Mouse (Mus musculus) embryo, embryonic 10 days (tissue): ENCODE measurements around the gene Hpse2.

Source experiments
- DNase-seq: peaks from one replicate; pipeline ENCODE4 v3.0.0-alpha.2; 2015; ENCODE audit warnings: low spot score

Hpse2 gene

DNA sequence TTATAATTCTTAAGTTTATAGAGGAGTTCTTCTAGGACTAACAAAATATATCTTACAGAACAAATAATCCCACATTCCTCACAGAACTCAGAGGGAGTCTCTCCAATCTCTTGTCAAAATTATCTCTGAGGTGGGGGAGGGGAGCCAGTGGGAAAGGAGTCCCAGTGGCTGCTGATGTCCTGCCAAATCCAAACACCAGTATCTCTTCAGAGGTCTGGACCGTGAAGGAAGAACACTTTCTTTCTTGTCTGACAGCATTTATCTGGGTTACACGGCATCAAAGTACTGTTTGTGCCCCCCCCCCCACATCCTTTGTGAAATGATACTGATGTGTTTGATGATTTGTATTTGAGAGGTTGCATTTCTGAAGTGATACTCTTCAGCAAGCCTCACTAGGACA, 213.3 kb downstream of the Hpse2 start:
- DNase-seq = no peak

DNA sequence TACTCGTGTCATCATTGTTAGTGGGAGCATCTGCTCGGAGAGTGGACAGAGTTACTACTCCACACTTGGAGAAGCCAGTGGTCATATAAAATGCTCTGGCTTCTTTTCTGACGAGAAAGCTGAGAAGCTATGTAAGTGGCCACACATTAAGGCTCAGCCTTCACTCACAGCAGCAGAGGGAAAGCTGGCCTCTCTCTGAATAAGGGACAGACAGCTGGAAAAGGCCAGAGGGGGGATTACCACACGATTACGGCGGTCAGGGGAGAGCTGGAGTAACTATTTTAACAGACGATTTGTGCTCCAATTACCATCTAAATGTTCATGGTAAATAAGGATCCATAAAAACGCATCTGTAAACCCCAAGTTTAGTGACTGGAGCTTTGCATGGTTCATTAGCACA, 232.1 kb downstream of the Hpse2 start:
- peak; percentile 6 for DNase-seq

GRCm38 (mm10) chr19:43155582-43155981, 232.6 kb downstream of the Hpse2 start:
- DNase-seq = no peak

- no peak for DNase-seq
Observed at GRCm38 (mm10) chr19:43147901-43148300, 240.3 kb downstream of the Hpse2 start.

DNA sequence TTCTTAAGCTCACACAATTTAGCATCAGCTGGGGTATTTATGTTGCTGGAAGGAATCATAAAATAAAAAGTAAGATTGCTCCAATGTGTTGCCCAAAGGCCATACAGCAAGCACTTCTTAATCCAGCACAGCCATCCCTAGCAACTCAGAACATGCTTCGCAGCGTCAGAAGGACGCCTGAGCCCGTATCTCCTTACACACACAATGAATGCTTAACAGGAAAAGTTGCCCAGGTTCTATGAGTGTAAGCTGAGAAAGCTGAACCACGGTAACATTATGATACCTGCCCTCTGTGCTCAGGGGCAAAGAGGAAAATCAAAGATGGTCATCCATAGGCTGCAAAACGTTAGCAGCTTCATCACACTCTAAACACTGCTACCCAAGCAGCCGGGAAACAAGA, 241.3 kb downstream of the Hpse2 start:
- DNase-seq = no peak

GRCm38 (mm10) chr19:43141646-43142045, 246.5 kb downstream of the Hpse2 start:
- no peak for DNase-seq

DNA sequence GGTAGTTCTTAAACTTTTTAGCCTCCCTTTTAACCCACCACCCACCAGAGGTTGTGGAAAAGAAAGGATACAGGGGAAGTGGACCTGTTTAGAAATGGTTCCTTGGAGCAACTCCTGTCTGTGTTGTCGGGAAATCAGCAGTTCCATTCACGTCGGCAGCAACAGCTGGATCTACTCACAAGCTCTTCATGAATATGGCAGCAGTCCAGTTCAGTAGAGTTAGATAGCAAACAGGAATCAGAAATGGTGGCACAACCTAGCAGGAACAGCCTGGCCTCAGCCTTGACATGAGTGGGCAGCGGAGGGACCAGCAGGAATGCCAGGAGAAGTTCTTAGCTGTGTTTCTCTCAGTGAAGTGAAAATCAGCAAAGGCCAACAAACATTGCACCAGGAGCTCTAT, 278.4 kb downstream of the Hpse2 start:
- no peak for DNase-seq

DNA sequence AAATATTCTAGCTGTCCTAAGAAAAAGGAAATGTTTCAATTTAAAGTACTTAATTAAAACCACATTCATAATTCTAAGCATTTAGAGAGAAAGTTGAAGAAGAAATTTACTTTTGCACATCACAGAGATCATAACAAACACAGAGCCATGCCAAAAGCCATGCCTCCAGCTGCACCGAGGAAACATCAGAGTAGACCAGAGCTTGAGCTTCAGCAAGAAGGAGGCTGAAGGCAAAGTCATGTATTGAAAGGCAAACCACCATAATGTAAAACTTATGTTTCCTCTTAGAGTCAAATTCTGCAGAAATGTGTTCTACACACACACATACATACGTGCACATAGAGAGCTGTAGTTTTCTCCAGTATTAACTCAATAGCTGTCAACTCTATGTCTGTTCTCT, 291.2 kb downstream of the Hpse2 start:
- DNase-seq = no peak

- DNase-seq = no peak
Observed at GRCm38 (mm10) chr19:43087216-43087615, 300.9 kb downstream of the Hpse2 start.

- no peak for DNase-seq
Observed at GRCm38 (mm10) chr19:43064155-43064554, 324.0 kb downstream of the Hpse2 start.

GRCm38 (mm10) chr19:43044506-43044905, 343.6 kb downstream of the Hpse2 start:
- DNase-seq = peak; percentile 21

GRCm38 (mm10) chr19:43042721-43043120, 345.4 kb downstream of the Hpse2 start:
- DNase-seq = no peak

DNA sequence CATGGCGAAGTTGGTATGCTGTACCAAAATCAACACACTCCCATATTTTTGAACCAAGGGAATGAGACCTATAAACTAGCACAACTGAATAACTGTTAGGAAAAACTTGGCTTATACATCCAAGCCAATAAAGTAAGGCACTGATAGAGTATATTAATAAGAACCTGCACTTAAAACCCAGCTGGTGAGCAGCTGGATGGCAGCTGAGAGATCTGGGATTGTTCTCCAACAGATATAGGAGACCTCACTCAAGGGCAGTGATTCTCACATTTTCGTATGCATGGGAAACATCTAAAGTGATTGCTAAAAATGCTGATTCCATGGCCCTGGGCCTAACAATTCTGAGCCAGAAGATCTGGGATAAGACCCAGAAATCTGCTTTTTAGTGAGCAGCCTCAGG, 345.9 kb downstream of the Hpse2 start:
- no peak for DNase-seq

DNA sequence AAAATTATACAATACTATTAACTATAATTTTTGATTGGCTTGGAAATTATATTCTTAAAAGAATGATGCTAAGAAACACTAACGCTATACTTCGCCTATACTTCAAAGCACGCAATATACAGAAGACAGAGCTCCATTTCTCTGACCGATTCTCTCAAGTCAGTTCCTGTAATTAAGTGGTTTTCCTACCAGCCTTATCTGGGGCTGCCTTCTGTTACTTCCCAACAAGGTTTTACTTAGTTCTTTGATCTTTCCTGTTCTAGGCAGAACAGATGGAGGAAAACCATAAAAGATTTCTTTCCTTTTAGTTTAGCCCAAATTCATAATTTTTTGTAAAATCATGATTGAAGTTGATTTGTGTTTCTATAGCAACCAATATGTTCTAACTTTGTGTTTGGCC, 351.8 kb downstream of the Hpse2 start:
- DNase-seq = no peak

GRCm38 (mm10) chr19:43027305-43027704, 360.9 kb downstream of the Hpse2 start:
- DNase-seq = peak; percentile 66

DNA sequence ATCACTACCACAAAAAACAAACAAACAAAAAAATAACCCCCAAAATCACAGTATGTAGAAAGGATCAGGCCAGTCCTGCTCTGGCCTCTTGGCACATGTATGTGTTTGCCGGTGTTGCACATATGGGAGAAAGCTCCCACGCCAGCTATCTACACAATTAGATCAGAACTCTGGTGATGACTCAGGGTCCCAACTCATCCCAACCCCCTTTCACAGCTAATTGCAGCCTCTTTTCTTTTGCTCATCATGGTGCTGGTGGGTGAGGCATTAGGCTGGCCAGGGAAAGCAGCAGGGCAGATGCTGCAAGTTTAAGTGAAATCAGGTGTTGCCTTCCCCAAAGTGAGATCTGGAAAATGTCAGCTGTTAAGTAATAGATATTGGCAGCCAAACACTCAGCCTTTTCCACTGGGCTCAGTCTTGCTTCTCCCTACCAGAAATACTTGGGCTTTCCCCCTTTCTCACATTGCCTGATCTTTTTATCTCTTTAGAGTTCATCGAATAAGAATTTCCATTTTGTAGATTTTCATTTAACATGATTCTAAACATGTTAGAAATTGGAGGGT, 365.5 kb downstream of the Hpse2 start:
- DNase-seq = peak; percentile 18

DNA sequence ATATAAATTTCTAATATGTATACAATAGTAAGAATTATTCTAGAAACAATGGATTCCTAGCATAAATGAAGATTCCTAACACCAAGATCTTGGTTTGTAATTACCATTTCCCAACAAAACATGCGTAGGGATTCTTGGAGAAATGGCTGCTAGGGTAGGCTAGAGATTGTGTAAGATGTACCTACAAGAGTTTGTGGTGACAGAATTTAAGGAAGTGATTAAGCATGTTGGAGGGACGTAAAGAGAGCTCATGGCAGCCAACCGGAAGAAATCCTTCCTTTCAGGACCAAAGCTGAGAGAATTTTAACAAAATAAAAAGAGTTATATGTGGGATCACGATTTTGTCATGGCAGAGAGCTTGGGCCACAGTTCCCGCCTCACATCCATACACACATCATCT, 369.4 kb downstream of the Hpse2 start:
- DNase-seq = no peak

GRCm38 (mm10) chr19:42996406-42996805, 391.7 kb downstream of the Hpse2 start:
- DNase-seq = no peak

- no peak for DNase-seq
Observed at GRCm38 (mm10) chr19:42988833-42989232, 399.3 kb downstream of the Hpse2 start.

DNA sequence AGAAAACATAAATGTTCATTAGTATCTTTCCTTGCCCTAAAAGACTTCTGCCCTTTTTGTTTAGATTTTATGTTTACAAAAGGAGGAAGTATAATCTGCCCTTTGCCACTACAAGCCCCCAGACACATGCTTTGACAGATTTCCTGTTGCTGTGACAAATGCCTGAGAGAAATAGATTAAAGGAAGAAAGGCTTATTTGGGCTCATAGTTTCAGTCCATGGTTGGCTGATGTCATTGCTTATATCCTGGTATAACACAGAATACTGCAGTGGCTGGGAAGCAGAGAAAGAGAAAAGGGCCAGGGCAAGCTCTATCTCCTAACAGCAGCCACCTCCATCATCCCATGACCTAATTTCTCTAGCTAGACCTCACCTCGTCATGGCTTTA, 401.8 kb downstream of the Hpse2 start:
- DNase-seq = peak; percentile 22

DNA sequence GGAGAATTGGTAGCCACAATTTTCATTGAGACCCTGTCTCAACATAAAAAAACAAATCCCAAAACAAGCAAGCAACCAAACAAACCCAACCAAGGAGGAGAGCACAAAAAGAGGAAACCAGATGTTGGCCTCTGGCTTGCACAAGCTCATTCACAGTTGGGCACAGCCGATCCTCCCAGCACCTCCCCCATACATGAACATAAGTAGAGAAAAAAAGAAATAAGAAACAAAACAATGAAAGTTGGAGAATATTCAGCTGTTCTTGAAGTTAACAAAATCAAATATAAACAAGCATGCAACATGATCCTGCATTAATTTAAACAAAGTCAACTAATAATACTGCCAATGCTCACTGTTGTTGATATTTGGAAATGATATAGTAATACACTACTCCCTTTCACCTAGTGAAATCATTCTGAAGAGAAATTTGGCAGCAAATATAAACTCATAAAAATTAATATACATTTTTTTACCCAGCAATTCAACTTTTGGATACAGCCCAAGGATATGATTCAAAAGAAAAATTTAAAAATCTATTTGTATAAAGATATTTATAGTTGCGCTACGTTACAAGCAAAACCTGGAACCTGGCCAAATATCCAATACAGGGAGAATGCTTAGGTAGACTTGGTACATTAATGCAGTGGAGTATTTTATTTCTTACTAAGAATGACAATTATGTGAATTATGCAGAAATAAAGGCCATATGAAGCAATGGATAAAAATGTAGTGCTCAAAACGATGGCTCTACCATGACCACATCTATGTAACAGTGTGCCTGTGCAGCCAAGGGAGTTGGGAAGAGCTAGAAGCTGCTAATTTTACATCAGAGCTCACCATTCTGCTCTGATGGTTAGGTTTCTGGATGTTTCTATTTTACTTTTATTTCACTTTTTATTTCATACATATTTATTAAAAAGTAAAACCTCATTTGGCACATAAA, 402.5 kb downstream of the Hpse2 start:
- no peak for DNase-seq

GRCm38 (mm10) chr19:42980537-42980936, 407.6 kb downstream of the Hpse2 start:
- DNase-seq = no peak

- no peak for DNase-seq
Observed at GRCm38 (mm10) chr19:42977938-42978337, 410.2 kb downstream of the Hpse2 start.

DNA sequence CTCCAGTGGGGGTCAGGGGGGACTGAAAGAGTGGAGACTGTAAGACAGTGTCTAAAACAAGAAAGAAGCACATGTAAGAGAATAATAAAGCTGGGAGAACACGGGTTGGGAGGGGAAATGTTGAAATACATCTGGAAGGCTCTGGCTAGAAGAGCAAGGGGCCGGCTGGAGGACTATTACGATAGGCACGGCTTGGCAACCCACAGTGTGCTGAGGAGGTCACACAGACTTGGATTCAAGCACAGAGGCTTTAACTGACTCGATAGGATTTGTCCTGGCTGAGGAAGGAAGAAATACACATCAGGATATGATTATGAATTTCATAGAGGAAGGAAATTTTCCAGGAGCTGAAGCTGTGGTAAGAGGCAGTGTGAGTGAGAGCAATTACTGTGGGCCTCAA, 414.4 kb downstream of the Hpse2 start:
- no peak for DNase-seq
